32 mouse cellular contexts compared by ENCODE assay signal in the genomic region with DNA sequence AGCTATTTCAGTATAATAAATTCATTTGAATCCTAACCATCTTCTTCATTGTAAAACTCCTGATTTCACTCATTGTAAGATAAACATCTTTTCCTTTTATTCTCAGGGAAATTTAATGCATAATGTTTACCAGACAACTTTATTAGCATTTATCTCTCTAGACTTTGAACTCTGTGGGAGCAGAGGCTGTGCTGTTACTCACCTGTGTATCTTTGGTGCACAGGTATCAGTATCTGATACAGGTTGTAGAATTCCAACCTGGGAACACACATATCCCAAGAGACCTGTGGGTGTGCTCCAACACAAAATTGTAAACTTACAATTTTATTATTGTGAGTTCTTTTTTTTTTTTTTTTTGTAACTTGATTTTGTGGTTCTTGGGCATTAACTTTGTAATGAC. TPM values are rescaled to one million over a fixed set of nuclear protein-coding genes. Genes with fewer than 3 reads are reported as not detected.
"Had no signal": no experiment of that assay in that cellular context is flagged by ENCODE, and none has a peak within 500 bp of the region (broad histone marks: within the 10 kb centered on the region; RNA-seq: fewer than 3 reads in every experiment).

No protein-coding gene starts in this region.

- H3K27me3 ChIP-seq: limb, embryonic 12.5 days; limb, embryonic 13.5 days; limb, embryonic 15.5 days; liver, embryonic 12.5 days; liver, embryonic 13.5 days; liver, embryonic 15.5 days; lung, embryonic 15.5 days; megakaryocyte, embryonic 14.5 days; midbrain, embryonic 12.5 days; midbrain, embryonic 13.5 days; midbrain, embryonic 15.5 days had no signal

- H3K9me3 ChIP-seq: limb, embryonic 10.5 days; limb, embryonic 12.5 days; limb, embryonic 13.5 days; limb, embryonic 15.5 days; liver, embryonic 12.5 days; liver, embryonic 13.5 days; liver, embryonic 15.5 days; lung, embryonic 15.5 days; megakaryocyte, embryonic 14.5 days; midbrain, embryonic 10.5 days; midbrain, embryonic 12.5 days; midbrain, embryonic 13.5 days; midbrain, embryonic 15.5 days had no signal

- H3K36me3 ChIP-seq: limb, embryonic 10.5 days; limb, embryonic 12.5 days; limb, embryonic 13.5 days; limb, embryonic 15.5 days; liver, embryonic 12.5 days; liver, embryonic 13.5 days; liver, embryonic 15.5 days; lung, embryonic 15.5 days; midbrain, embryonic 10.5 days; midbrain, embryonic 12.5 days; midbrain, embryonic 13.5 days; midbrain, embryonic 15.5 days had no signal

- H3K4me2 ChIP-seq: limb, embryonic 12.5 days; limb, embryonic 13.5 days; limb, embryonic 15.5 days; liver, embryonic 11.5 days; liver, embryonic 12.5 days; liver, embryonic 13.5 days; liver, embryonic 15.5 days; lung, embryonic 14.5 days; lung, embryonic 15.5 days; midbrain, embryonic 11.5 days; midbrain, embryonic 12.5 days; midbrain, embryonic 13.5 days; midbrain, embryonic 15.5 days had no signal

- H3K9ac ChIP-seq: limb, embryonic 12.5 days; limb, embryonic 13.5 days; limb, embryonic 15.5 days; liver, embryonic 12.5 days; liver, embryonic 13.5 days; liver, embryonic 14.5 days; liver, embryonic 15.5 days; liver, postnatal 0 days; lung, embryonic 14.5 days; lung, embryonic 15.5 days; midbrain, embryonic 12.5 days; midbrain, embryonic 13.5 days; midbrain, embryonic 15.5 days had no signal

- H3K4me1 ChIP-seq: limb, embryonic 10.5 days; limb, embryonic 12.5 days; limb, embryonic 13.5 days; limb, embryonic 15.5 days; liver, embryonic 12.5 days; liver, embryonic 13.5 days; liver, embryonic 15.5 days; megakaryocyte, embryonic 14.5 days; midbrain, embryonic 10.5 days; midbrain, embryonic 12.5 days; midbrain, embryonic 13.5 days; midbrain, embryonic 15.5 days had no signal

- H3K27ac ChIP-seq: limb, embryonic 10.5 days; limb, embryonic 12.5 days; limb, embryonic 13.5 days; limb, embryonic 15.5 days; liver, embryonic 12.5 days; liver, embryonic 13.5 days; liver, embryonic 14.5 days; liver, embryonic 15.5 days; lung, embryonic 15.5 days; macrophage; midbrain, embryonic 10.5 days; midbrain, embryonic 12.5 days; midbrain, embryonic 13.5 days; midbrain, embryonic 15.5 days had no signal

- H3K4me3 ChIP-seq: limb, embryonic 10.5 days; limb, embryonic 12.5 days; limb, embryonic 13.5 days; limb, embryonic 15.5 days; liver, embryonic 12.5 days; liver, embryonic 13.5 days; liver, embryonic 15.5 days; lung, embryonic 15.5 days; megakaryocyte, embryonic 14.5 days; midbrain, embryonic 10.5 days; midbrain, embryonic 12.5 days; midbrain, embryonic 13.5 days; midbrain, embryonic 15.5 days; myocyte had no signal

- ATAC-seq: liver, embryonic 12.5 days; liver, postnatal 0 days; lung, postnatal 0 days; midbrain, embryonic 13.5 days; midbrain, embryonic 15.5 days; midbrain, embryonic 16.5 days had no signal

- DNase-seq: left cerebral cortex, postnatal 4 days; liver; liver, embryonic 13.5 days; liver, postnatal 0 days; lung, adult 18-20 months; lung, adult 2 months; lung, embryonic 14.5 days; lung, postnatal 10 days; lung, postnatal 14 days; lung, postnatal 36 days; lung, postnatal 4 days; midbrain, embryonic 14.5 days had no signal

RNA-seq across cellular contexts. Expression of a gene that starts 50.7 kb away (rescaled TPM):
- total RNA-seq: megakaryocyte-erythroid progenitor cell, adult 5-6 weeks had no signal
